Mouse (Mus musculus) midbrain, embryonic 13.5 days (tissue): Measurements from ENCODE around the gene Tbcd. TPM values are rescaled to one million over a fixed set of nuclear protein-coding genes. Genes with fewer than 3 reads are reported as not detected.

ENCODE experiments used
- ATAC-seq: fragments of 200-750 bp; cut with Nextera tagmentation; 2 replicates; pipeline ENCODE4 v1.8.0; 2017; ENCODE audit warnings: mild to moderate bottlenecking, moderate TSS enrichment, moderate library complexity
- H3K27ac ChIP-seq: fragments of 300-500 bp; sonication (generic); 2 replicates; pipeline ENCODE4 v1.5.1; 2015; ENCODE audit warnings: inconsistent platforms, mild to moderate bottlenecking, moderate library complexity
- H3K27me3 ChIP-seq: fragments of 300-500 bp; sonication (generic); 2 replicates; pipeline ENCODE4 v1.6.1; 2015; ENCODE audit warnings: mild to moderate bottlenecking, inconsistent platforms
- H3K36me3 ChIP-seq: fragments of 300-500 bp; sonication (generic); 2 replicates; pipeline ENCODE4 v1.6.1; 2015; ENCODE audit warnings: mild to moderate bottlenecking, inconsistent platforms
- H3K4me1 ChIP-seq: fragments of 300-500 bp; sonication (generic); replicated peaks from 2 replicates; pipeline ENCODE4 v1.6.1; 2015; ENCODE audit warnings: inconsistent platforms
- H3K4me2 ChIP-seq: fragments of 300-500 bp; sonication (generic); replicated peaks from 2 replicates; pipeline ENCODE4 v1.6.1; 2015; ENCODE audit warnings: moderate library complexity, mild to moderate bottlenecking, inconsistent platforms
- H3K4me3 ChIP-seq: fragments of 300-500 bp; sonication (generic); replicated peaks from 2 replicates; pipeline ENCODE4 v1.5.1; 2015; ENCODE audit warnings: mild to moderate bottlenecking, inconsistent platforms
- H3K9ac ChIP-seq: fragments of 300-500 bp; sonication (generic); replicated peaks from 2 replicates; pipeline ENCODE4 v1.6.1; 2015; ENCODE audit warnings: mild to moderate bottlenecking, inconsistent platforms
- H3K9me3 ChIP-seq: fragments of 300-500 bp; sonication (generic); 2 replicates; pipeline ENCODE4 v1.6.1; 2016; ENCODE audit warnings: mild to moderate bottlenecking, inconsistent platforms
- WGBS: fragments of 180-500 bp; shearing (Covaris S2); methylation state at CpG from one replicate; pipeline ENCODE4 v1.1.7; 2015; 5-methylcytosine and 5-hydroxymethylcytosine counted together
- polyA plus RNA-seq: library from polyadenylated mRNA; unstranded; fragments of >200 nt; fragmentation: Nextera tagmentation; extraction: Ambion mirVana; gene quantifications from 2 replicates; pipeline ENCODE4 v1.2.1, GENCODE M21; 2015

Gene Tbcd
- polyA plus RNA-seq, 1 experiment from 2014 or later = 56.3 TPM

GRCm38 (mm10) chr11:121517687-121518465, 66.1 kb downstream of the Tbcd start:
- Histone ChIP-seq H3K4me3 (no peak overlapping the region), H3K27me3 (no peaks in the 10 kb centered on the region), H3K27ac (no peak overlapping the region), H3K36me3 (peaks cover 5% of the 10 kb centered on the region; the same call in 1 of the 2 replicates), H3K9ac (no peak overlapping the region), H3K4me2 (no peak overlapping the region), H3K9me3 (no peaks in the 10 kb centered on the region), H3K4me1 (peaks cover 12% of the 10 kb centered on the region; the same call in 1 of the 2 replicates)
- ATAC-seq = no peak
- 86% methylated on average over 17 of the region's 17 CpGs for WGBS

DNA sequence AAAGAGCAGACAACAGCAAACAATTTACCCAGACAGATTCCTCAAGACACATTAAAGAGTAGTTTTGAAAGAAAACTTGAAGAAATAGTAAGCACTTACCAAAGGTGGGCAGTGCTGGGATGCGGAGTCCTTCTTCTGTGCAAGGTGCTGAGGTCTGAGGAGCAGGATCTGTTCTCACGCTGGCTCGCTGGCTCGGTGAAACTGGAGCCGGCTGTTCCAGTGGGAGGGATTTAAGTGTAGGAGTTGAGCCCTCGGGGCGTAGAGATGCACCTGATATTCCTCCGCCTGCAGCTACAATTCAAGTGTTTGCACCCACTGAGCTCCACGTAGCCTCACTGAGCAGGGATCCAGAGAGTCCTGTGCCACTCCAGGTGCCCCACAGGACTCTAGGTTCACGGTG, 67.4 kb downstream of the Tbcd start, which contains the start of gene Zfp750:
TSS of gene Zfp750 (minus strand) at position 203 of the 400 bp plus-strand sequence.
- Histone ChIP-seq H3K4me2 (no peak within 1 kb of the TSS), H3K4me1 (peaks cover 12% of the 10 kb centered on the region; the same call in 1 of the 2 replicates), H3K27me3 (no peaks in the 10 kb centered on the region), H3K9ac (no peak within 1 kb of the TSS), H3K4me3 (no peak within 1 kb of the TSS), H3K9me3 (no peaks in the 10 kb centered on the region), H3K27ac (no peak within 1 kb of the TSS), H3K36me3 (peaks cover 1% of the 10 kb centered on the region; the same call in 1 of the 2 replicates)
- WGBS = 40% methylated on average over 10 of the region's 10 CpGs
- no peak for ATAC-seq

GRCm38 (mm10) chr11:121519703-121520102, 68.0 kb downstream of the Tbcd start:
- WGBS = 92% methylated on average over 7 of the region's 7 CpGs
- H3K9ac ChIP-seq = no peak overlapping the region
- no peaks in the 10 kb centered on the region for H3K27me3 ChIP-seq
- no peak overlapping the region for H3K27ac ChIP-seq
- H3K4me1 ChIP-seq = peaks cover 12% of the 10 kb centered on the region; the same call in 1 of the 2 replicates
- no peak overlapping the region for H3K4me3 ChIP-seq
- no peaks in the 10 kb centered on the region for H3K9me3 ChIP-seq
- no peak for ATAC-seq
- no peak overlapping the region for H3K4me2 ChIP-seq
- H3K36me3 ChIP-seq = no peaks in the 10 kb centered on the region

- H3K27me3 ChIP-seq = no peaks in the 10 kb centered on the region
- no peak overlapping the region for H3K27ac ChIP-seq
- H3K4me2 ChIP-seq = no peak overlapping the region
- H3K4me1 ChIP-seq = peaks cover 12% of the 10 kb centered on the region; the same call in 1 of the 2 replicates
- no peaks in the 10 kb centered on the region for H3K36me3 ChIP-seq
- H3K4me3 ChIP-seq = no peak overlapping the region
- 77% methylated on average over 2 of the region's 2 CpGs for WGBS
- no peak overlapping the region for H3K9ac ChIP-seq
- ATAC-seq = no peak
- no peaks in the 10 kb centered on the region for H3K9me3 ChIP-seq
Observed at GRCm38 (mm10) chr11:121520761-121521160, 69.0 kb downstream of the Tbcd start.

DNA sequence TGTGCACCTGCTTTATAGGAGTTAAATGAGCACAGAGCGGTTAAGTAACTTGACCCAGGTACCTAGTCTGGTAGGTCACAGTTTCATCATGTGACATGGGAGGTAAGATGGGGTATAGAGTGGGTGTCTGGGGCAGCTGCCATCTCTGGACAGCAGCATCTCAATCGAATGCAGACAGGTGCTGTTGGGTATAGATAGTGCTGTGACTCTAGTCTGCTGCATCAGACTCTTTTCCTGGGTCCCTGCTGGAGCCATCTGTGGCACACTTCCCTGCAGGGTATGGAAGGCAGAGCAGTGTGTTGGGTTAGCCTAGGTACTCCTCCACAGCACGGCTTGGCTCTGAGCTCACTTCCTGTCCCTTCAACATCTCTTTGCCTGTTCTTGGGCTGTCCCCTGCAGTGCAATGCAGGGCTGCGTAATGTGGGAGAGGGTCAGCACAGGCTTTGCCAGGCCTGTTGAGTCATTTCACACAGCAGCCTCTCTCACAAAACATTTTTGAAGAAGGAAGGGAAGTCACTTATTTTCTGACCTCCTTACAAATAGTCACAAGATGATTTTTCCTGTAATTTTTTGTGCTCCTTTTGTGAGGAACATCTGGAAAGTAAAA, 70.5 kb downstream of the Tbcd start:
- Histone ChIP-seq H3K27ac (no peak overlapping the region), H3K4me1 (peaks cover 12% of the 10 kb centered on the region; the same call in 1 of the 2 replicates), H3K27me3 (no peaks in the 10 kb centered on the region), H3K36me3 (no peaks in the 10 kb centered on the region), H3K9me3 (no peaks in the 10 kb centered on the region), H3K4me3 (no peak overlapping the region), H3K9ac (no peak overlapping the region), H3K4me2 (no peak overlapping the region)
- WGBS = 91% methylated on average over 4 of the region's 4 CpGs
- no peak for ATAC-seq

DNA sequence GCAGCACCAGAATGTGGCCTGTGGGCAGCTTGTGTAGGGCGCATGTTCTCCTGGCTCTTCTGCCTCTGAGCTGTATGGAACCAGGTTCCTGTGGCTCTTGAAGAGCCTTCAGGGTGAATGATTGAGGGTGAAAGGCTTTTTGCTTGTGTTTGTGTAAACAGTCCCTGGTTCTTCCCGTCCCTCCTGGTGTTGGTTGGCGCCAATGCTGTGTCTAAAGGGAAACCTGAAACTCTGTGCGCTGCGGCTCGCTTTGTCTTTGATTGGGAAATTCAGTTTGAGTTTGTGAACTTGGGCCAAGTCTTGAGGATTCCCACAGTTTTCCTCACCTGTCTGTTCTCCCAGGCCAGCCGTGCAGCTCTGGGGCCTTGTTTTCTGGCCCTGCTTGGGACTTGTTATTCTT, 72.4 kb downstream of the Tbcd start:
- Histone ChIP-seq H3K9me3 (no peaks in the 10 kb centered on the region), H3K9ac (no peak overlapping the region), H3K4me2 (no peak overlapping the region), H3K27me3 (no peaks in the 10 kb centered on the region), H3K36me3 (no peaks in the 10 kb centered on the region), H3K27ac (no peak overlapping the region), H3K4me3 (no peak overlapping the region), H3K4me1 (peaks cover 3% of the 10 kb centered on the region; the same call in 1 of the 2 replicates)
- ATAC-seq = no peak
- WGBS = 96% methylated on average over 7 of the region's 7 CpGs

GRCm38 (mm10) chr11:121529747-121530146, 78.0 kb downstream of the Tbcd start:
- Histone ChIP-seq H3K4me3 (no peak overlapping the region), H3K9ac (no peak overlapping the region), H3K9me3 (no peaks in the 10 kb centered on the region), H3K36me3 (no peaks in the 10 kb centered on the region), H3K4me2 (no peak overlapping the region), H3K27ac (no peak overlapping the region), H3K27me3 (no peaks in the 10 kb centered on the region), H3K4me1 (no peaks in the 10 kb centered on the region)
- ATAC-seq = no peak
- WGBS = 92% methylated on average over 3 of the region's 3 CpGs

- ATAC-seq = no peak
- 56% methylated on average over 3 of the region's 3 CpGs for WGBS
- H3K4me2 ChIP-seq = no peak overlapping the region
Observed at GRCm38 (mm10) chr11:121536528-121536927, 84.8 kb downstream of the Tbcd start.

GRCm38 (mm10) chr11:121542471-121542870, 90.7 kb downstream of the Tbcd start:
- no peak for ATAC-seq
- no peaks in the 10 kb centered on the region for H3K27me3 ChIP-seq
- H3K4me2 ChIP-seq = no peak overlapping the region
- H3K9ac ChIP-seq = no peak overlapping the region
- H3K4me3 ChIP-seq = no peak overlapping the region
- peaks cover 35% of the 10 kb centered on the region for H3K36me3 ChIP-seq
- no peak overlapping the region for H3K27ac ChIP-seq
- WGBS = 92% methylated on average over 4 of the region's 4 CpGs
- H3K4me1 ChIP-seq = no peaks in the 10 kb centered on the region
- H3K9me3 ChIP-seq = no peaks in the 10 kb centered on the region

More at GRCm38 (mm10) chr11:121536528-121536927, 84.8 kb downstream of the Tbcd start:
- H3K27me3 ChIP-seq = no peaks in the 10 kb centered on the region
- no peak overlapping the region for H3K27ac ChIP-seq
- H3K9ac ChIP-seq = no peak overlapping the region
- no peaks in the 10 kb centered on the region for H3K4me1 ChIP-seq
- no peak overlapping the region for H3K4me3 ChIP-seq
- peaks cover 8% of the 10 kb centered on the region for H3K36me3 ChIP-seq
- no peaks in the 10 kb centered on the region for H3K9me3 ChIP-seq

DNA sequence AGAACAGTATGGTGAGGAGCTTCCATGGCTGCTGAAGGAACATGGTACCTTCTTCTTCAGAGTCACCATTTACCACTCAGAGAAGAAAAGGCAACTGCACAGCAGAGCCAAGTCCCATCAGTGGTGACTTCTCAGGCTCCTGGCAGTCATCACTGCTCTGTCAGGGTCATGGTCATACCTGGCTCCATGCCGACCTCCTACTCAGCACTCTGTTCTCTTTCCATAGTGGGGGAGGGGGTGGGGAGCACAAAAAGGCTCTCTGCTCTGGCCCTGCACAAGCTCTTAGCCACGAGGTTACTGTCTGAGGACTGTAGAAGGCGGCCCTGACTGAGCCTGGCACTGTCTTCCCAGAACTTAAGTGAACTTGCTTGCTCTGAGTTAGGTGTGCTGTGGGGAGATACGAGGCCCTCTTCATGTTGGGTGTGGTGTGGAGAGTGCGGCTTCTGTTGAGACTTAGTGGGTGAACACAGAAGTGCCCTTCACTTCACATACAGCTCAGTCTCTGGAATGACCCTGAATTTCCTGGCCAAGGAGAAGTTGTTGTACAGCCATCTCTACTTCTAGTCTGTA, 91.6 kb downstream of the Tbcd start:
- H3K4me3 ChIP-seq = no peak overlapping the region
- ATAC-seq = no peak
- H3K27me3 ChIP-seq = no peaks in the 10 kb centered on the region
- no peak overlapping the region for H3K27ac ChIP-seq
- H3K9me3 ChIP-seq = no peaks in the 10 kb centered on the region
- 92% methylated on average over 5 of the region's 5 CpGs for WGBS
- no peak overlapping the region for H3K9ac ChIP-seq
- H3K4me1 ChIP-seq = no peaks in the 10 kb centered on the region
- H3K36me3 ChIP-seq = peaks cover 35% of the 10 kb centered on the region
- no peak overlapping the region for H3K4me2 ChIP-seq

- Histone ChIP-seq H3K27ac (no peak overlapping the region), H3K4me2 (no peak overlapping the region), H3K9ac (no peak overlapping the region), H3K27me3 (no peaks in the 10 kb centered on the region), H3K9me3 (no peaks in the 10 kb centered on the region), H3K4me1 (peaks cover 4% of the 10 kb centered on the region), H3K36me3 (peaks cover 35% of the 10 kb centered on the region), H3K4me3 (no peak overlapping the region)
- no peak for ATAC-seq
- 91% methylated on average over 9 of the region's 9 CpGs for WGBS
Observed at GRCm38 (mm10) chr11:121543922-121544321, 92.2 kb downstream of the Tbcd start.

DNA sequence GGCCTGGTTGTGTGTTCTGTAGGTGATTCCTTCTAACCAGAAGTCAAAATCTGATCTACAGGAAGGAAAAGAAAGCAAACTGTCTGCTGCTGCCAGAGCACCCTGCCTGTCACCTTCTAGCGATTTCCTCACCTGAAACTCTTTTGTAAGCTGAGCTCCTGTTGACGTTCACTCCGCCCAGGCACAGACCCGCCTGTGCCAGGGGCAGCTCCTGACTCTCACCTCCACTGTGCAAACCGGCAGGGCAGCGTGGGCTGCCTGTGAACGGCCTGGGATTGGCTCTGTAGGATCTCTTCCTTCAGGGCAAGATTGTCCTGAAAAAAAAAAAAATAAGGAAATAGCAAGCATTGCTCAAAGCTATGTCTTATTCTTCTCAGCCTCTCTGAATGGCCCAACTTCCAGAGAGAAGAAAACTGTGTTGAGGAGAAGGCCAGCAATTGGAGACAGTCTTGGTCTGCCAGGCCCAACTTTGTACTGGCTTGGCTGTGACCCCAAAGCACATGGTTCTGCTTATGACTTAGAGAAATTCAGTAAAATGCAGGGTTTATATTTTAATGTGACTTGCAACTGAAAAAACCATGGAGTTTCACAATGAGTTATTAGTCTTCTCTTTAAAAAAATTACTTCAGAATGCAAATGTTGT, 93.1 kb downstream of the Tbcd start:
- Histone ChIP-seq H3K4me3 (no peak overlapping the region), H3K27ac (no peak overlapping the region), H3K27me3 (no peaks in the 10 kb centered on the region), H3K9ac (no peak overlapping the region), H3K4me1 (peaks cover 13% of the 10 kb centered on the region), H3K4me2 (no peak overlapping the region), H3K36me3 (peaks cover 35% of the 10 kb centered on the region), H3K9me3 (no peaks in the 10 kb centered on the region)
- WGBS = 83% methylated on average over 7 of the region's 7 CpGs
- no peak for ATAC-seq
